In genomic region chr3:95920532-95920931, GRCm38 (mm10) we compare ENCODE assay signal across 5 mouse cellular contexts. TPM values are rescaled to one million over a fixed set of nuclear protein-coding genes. Genes with fewer than 3 reads are reported as not detected.
"Had no signal": no experiment of that assay in that cellular context is flagged by ENCODE, and none has a peak within 500 bp of the region (broad histone marks: within the 10 kb centered on the region; RNA-seq: fewer than 3 reads in every experiment).

No protein-coding gene starts in this region.

RNA-seq across cellular contexts. Expression of gene Car14, which starts 16.0 kb away (rescaled TPM):
- total RNA-seq: megakaryocyte progenitor cell, adult 5-6 weeks; megakaryocyte, adult 5-6 weeks; megakaryocyte-erythroid progenitor cell, adult 5-6 weeks; monocyte, adult 5-6 weeks had no signal
- polyA plus RNA-seq: macrophage had no signal
